Mouse (Mus musculus) forebrain, embryonic 12.5 days (tissue): ENCODE measurements at regions not wholly inside any gene's neighbourhood (a gene's known extent, or its start where the extent isn't known, plus 50 kb on each side); places are given as distances from the start of the nearest gene placed in this dataset.
"Not testable (repeated sequence)": the region's sequence is repeated elsewhere in the genome, so short reads cannot be mapped to it uniquely, and the experiment has no call there.

ENCODE experiments used
- ATAC-seq: fragments of 200-750 bp; cut with Nextera tagmentation; 2 replicates; pipeline ENCODE4 v1.8.0; 2017; ENCODE audit warnings: moderate TSS enrichment; ENCODE audit not compliant: low FRiP score
- H3K27ac ChIP-seq: fragments of 300-500 bp; sonication (generic); 2 replicates; pipeline ENCODE4 v1.5.1; 2016; ENCODE audit warnings: mild to moderate bottlenecking
- H3K27me3 ChIP-seq: fragments of 300-500 bp; sonication (generic); 2 replicates; pipeline ENCODE4 v1.6.1; 2016; ENCODE audit warnings: mild to moderate bottlenecking
- H3K36me3 ChIP-seq: fragments of 300-500 bp; sonication (generic); replicated peaks from 2 replicates; pipeline ENCODE4 v1.6.1; 2016; ENCODE audit warnings: mild to moderate bottlenecking
- H3K4me1 ChIP-seq: fragments of 300-500 bp; sonication (generic); 2 replicates; pipeline ENCODE4 v1.6.1; 2016
- H3K4me2 ChIP-seq: fragments of 300-500 bp; sonication (generic); 2 replicates; pipeline ENCODE4 v1.6.1; 2016; ENCODE audit warnings: mild to moderate bottlenecking, moderate library complexity
- H3K4me3 ChIP-seq: fragments of 300-500 bp; sonication (generic); replicated peaks from 2 replicates; pipeline ENCODE4 v1.5.1; 2016; ENCODE audit warnings: mild to moderate bottlenecking
- H3K9ac ChIP-seq: fragments of 300-500 bp; sonication (generic); 2 replicates; pipeline ENCODE4 v1.6.1; 2016; ENCODE audit warnings: mild to moderate bottlenecking
- H3K9me3 ChIP-seq: fragments of 300-500 bp; sonication (generic); 2 replicates; pipeline ENCODE4 v1.6.1; 2016
- WGBS: fragments of 180-500 bp; shearing (Covaris S2); methylation state at CpG from one replicate; pipeline ENCODE4 v1.1.7; 2016; 5-methylcytosine and 5-hydroxymethylcytosine counted together

- H3K27ac ChIP-seq, result no peak overlapping the region
- H3K9ac ChIP-seq, result no peak overlapping the region
- H3K4me3 ChIP-seq, result no peak overlapping the region
- no peaks in the 10 kb centered on the region for H3K9me3 ChIP-seq
- H3K4me1 ChIP-seq, result no peaks in the 10 kb centered on the region; the same call in 1 of the 2 replicates
- no peaks in the 10 kb centered on the region for H3K27me3 ChIP-seq
- no peak overlapping the region for H3K4me2 ChIP-seq
- ATAC-seq, result peak; percentile 51; the same call in 1 of the 2 replicates
- WGBS, result 22% methylated on average over 4 of the region's 4 CpGs
- no peaks in the 10 kb centered on the region for H3K36me3 ChIP-seq
Measured at GRCm38 (mm10) chr16:8188505-8188904, 236.4 kb downstream of the Tmem114 start.

DNA sequence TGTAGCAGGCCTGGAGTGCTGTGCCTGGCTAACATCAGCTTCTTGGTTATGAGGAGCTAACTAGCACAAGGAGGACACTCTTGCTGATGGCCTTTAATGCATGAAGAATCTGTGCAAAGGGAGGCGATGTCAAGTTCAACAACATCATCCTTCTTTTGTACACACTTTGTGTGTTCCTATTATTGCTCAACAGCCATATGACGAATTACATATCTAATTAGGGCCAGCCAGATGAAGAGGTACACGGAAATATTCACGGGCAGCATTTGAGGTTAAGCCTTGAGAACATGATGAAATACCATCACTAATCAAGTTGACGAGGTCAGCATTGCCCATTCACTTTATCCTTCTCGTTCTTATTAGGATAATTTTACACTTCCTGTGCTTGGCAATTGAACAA lies 240.2 kb downstream of the Tmem114 start:
- no peaks in the 10 kb centered on the region for H3K36me3 ChIP-seq
- WGBS, result 78% methylated on average over 6 of the region's 6 CpGs
- no peak overlapping the region for H3K27ac ChIP-seq
- H3K9ac ChIP-seq, result no peak overlapping the region
- H3K27me3 ChIP-seq, result no peaks in the 10 kb centered on the region
- H3K4me3 ChIP-seq, result no peak overlapping the region
- no peak overlapping the region for H3K4me2 ChIP-seq
- H3K9me3 ChIP-seq, result no peaks in the 10 kb centered on the region
- no peak for ATAC-seq
- H3K4me1 ChIP-seq, result no peaks in the 10 kb centered on the region; the same call in 1 of the 2 replicates

DNA sequence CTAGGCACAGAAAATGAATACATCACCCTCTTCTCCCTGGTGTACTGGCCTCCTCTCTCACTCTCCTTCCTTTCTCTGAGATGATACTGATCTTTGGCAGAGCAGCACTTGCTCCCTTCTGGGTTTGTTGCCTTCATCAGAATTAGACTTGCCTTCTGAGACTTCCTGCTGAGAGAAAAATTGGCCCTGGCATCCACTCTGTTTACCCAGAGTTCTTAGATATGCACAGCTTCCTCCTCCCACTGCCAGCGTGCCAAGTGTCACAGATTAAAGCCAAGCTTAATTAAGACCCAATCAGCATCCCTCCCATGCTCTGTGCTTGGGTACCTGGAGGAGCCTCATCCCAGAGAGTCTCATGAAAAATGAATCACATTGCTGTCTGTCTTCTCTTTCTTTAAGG lies 246.0 kb downstream of the Tmem114 start:
- no peaks in the 10 kb centered on the region for H3K9me3 ChIP-seq
- WGBS, result 35% methylated on average over 1 of the region's 1 CpGs
- no peak for ATAC-seq
- H3K36me3 ChIP-seq, result no peaks in the 10 kb centered on the region
- H3K9ac ChIP-seq, result no peak overlapping the region
- no peak overlapping the region for H3K27ac ChIP-seq
- H3K27me3 ChIP-seq, result no peaks in the 10 kb centered on the region; the same call in 1 of the 2 replicates
- no peaks in the 10 kb centered on the region for H3K4me1 ChIP-seq
- H3K4me2 ChIP-seq, result no peak overlapping the region
- H3K4me3 ChIP-seq, result no peak overlapping the region

DNA sequence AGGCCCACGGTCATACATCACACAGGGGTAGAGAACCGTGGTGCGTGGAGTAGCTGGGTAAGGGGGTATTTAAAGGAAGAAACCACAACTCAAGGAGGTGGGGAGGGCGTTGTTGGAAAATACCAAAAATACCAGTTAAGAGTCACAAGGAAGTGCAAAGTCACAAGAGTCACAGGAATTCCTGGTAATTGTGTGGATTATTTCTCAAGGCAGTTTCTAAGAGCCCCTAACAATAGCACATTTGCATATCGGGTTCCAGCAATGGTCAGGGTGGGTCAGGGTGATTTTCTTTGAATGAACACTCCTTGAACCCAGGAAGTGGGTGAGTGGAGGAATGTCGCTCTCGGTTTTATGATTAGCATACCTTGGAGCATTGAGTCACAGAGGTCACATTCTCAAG lies 247.7 kb downstream of the Tmem114 start:
- H3K9ac ChIP-seq, ATAC-seq, H3K4me2 ChIP-seq, H3K36me3 ChIP-seq, H3K9me3 ChIP-seq, H3K27ac ChIP-seq, H3K27me3 ChIP-seq, H3K4me3 ChIP-seq, H3K4me1 ChIP-seq: not testable (repeated sequence)
- whole genome bisulfite sequencing, result 90% methylated on average over 7 of the region's 7 CpGs

DNA sequence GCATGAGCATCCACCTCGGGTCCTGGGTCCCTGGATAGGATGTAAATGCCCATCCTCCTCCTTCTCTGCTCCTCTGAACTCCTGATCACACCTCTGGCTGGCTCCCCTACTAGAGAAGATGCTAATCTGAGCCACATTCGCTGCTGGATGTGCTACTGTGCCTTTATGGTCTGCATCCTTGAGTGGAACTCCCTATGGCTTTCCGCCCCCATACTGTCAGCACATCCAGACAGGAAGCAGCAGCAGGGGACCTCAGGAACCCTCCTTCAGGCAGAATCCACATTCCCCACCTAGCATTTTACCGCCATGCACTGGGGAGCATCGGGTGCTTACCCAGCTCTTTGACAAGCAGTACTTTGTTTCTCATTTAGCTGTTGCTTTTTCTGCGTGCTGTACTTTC lies 248.8 kb downstream of the Tmem114 start:
- H3K27me3 ChIP-seq, result no peaks in the 10 kb centered on the region; the same call in 1 of the 2 replicates
- H3K4me3 ChIP-seq, result no peak overlapping the region
- WGBS, result 79% methylated on average over 6 of the region's 6 CpGs
- H3K36me3 ChIP-seq, result no peaks in the 10 kb centered on the region
- no peaks in the 10 kb centered on the region for H3K4me1 ChIP-seq
- no peak overlapping the region for H3K27ac ChIP-seq
- no peak overlapping the region for H3K4me2 ChIP-seq
- H3K9ac ChIP-seq, result no peak overlapping the region
- no peaks in the 10 kb centered on the region for H3K9me3 ChIP-seq
- ATAC-seq, result no peak
